Mouse (Mus musculus) embryo, embryonic 11 days (tissue): ENCODE measurements at regions not wholly inside any gene's neighbourhood (a gene's known extent, or its start where the extent isn't known, plus 50 kb on each side); places are given as distances from the start of the nearest gene placed in this dataset.
A peak's percentile ranks its signal among the peaks of the same experiment; 100 is the strongest.

Experiments used
- DNase-seq: peaks from one replicate; pipeline ENCODE4 v3.0.0-alpha.2; 2015

DNA sequence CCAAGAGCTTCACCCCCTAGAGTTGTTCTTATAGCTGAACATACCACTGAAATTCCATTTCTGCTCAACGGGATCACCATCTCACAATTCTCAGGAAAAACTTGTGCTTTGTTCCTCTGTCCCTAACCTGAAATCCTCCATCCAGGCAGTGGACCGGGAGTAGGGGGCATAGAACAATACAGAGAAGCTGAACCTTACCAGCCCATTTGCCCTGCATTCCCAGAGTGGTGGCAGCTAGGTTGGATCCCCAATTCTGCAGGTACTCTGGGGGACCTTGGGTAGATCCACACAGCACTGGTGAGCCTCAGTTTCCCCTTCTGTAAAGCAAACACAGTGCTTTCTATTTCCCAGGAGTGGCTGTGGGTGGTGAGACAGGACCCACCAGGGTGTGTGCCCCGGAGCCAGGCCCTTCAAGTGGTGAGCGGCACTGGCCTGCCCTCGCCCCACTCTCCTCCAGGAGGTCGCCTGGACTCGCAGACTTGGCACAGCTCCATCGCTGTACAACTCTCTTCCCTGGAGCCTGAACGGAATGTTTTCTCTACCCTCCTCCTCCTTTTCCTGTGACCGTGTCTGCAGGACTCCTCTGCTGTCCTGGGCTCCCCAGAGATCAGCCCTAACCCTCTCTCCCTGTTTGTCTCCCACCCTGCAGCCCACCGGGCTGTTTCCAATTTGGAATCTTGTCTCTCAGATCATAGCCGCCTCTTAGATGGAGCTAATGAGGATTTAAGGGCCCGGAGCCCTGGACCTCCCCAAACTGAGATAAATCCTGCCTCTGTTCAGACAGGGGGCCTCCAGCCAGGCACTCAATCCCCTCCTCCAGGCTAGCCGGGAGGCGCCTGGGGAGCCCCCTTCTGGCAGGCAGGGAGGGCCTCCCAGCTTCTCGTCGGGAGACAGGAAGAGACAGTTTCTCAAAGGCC, 52.3 kb upstream of the Cux1 start:
- peak; percentile 73 for DNase-seq

DNA sequence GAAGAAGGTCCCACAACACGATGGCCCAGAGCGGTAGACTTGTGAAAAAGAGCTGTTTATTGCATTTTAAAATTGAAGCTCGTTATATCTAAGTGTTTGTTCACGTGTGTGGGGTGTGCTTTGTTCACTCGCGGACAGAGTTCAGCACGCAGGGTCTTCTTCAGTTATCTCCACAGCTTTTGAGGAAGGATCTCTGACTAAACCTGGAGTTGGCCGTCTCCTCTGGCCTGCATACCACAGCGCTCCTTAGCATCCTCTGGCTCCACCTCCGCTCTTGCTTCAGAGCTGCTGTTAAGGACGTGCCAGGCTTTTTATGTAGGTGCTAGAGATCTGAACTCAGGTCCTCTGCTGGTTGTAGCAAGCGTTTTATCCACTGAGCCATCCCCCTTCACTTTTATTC, 52.9 kb upstream of the Cux1 start:
- no peak for DNase-seq

DNA sequence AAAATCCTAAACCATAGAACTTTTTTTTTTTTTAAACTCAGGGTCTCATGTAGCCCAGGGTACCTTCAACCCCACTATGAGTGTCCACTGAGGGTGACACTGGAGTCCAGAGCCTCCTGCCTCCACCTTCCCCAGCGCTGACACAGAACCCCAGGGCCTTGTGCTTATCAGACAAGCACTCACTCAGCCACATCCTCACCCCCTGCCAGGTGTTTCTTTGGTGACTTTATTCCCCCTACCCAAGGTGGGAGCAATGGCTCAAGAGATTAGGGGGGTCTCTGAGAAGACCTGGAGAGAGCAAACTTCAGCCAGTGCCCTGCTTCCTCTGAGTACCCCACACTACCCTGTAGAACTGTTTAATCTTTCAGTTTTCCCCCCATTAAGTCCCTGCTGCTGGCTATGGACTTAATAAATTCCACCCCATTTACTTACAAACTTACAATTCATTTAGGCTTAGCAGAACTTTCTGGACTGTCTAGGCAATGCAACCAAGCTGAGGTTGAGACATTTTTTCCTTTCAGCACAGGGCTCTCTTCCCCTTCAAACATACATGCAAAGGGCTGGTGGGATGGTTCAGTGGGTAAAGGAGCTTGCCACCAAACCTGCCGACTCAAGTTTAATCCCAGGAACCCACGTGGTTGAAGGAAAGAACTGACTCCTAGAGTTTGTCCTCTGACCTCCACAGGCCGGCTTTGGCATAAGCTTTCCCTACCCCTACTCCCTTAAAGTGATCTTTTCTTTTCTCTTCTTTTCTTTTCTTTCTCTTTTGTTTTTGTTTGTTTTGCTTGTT, 54.2 kb upstream of the Cux1 start:
- no peak for DNase-seq

DNA sequence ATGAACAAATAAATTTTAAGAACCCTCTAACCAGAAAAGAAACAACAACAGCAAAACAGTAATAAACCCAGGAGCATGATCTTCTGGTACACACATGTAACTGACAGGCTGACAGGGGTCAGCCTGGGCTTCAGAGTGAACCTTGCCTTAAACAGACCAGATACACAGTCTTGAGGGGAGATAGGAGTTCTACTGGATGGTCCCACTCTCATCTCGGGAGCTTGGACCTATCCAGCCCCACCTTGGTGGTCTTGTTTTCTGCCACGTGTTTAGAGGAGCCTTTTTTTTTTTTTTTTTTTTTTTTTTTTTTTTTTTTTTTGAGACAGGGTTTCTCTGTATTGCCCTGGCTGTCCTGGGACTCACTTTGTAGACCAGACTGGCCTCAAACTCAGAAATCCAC, 54.9 kb upstream of the Cux1 start:
- no peak for DNase-seq

DNA sequence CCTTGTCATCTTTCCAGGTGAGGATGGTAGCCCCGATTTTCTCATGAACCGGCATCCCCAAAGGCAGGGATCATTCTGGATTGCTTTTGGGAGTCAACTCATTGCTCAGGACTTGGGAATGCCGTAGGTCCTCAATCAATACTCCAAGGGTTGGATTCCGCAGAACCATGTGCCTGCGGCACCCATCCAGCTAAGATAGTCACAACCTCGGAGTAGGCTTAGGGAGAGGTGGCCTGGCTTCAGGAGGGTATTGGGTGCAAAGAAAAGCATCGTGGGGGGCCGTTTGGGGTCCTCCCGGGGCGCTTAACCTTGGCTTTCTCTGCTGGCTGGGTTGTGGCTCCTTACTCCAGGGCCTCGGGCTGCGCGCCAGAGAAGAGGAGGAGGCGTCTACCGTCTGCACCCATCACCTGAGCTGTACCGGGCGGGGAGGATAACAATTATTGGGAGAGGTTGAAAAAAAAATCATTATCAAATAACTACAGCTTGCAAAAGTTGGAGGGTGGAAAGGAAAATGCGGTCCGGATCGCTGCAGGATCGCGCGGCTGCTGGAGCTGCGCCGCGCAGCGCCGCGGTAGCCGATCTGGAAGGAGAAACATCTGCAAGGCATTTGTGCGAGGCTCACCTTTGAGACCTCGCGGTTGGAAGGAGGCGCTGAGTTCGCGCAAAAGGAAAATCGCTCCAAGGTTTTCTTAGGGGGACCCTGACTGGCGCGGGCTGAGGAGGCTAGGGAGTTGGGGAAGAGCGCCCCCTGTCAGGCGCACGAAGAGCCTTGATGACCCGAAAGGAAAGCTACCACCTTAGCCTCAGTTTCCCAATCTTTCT, 55.6 kb upstream of the Cux1 start:
- DNase-seq, result peak; percentile 93

DNA sequence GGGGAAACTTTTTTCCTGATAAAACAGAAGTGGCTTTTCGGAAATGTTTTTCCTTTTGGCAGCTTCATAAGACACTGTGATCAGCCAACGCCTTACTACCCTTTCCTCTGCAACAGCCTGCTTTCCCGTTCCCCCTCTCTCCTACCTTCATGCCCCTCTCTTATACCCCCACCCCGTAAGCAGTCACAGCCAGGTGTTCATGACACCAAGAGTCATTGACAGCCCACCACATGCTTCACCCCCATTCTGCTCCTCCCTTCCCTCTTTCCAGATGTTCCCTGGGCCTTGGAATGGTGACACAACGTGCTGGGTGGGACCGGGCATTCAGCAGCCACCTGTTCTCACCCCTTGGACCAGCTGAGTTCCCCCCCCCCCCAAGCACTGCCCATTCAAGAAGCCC, 56.5 kb upstream of the Cux1 start:
- no peak for DNase-seq

DNA sequence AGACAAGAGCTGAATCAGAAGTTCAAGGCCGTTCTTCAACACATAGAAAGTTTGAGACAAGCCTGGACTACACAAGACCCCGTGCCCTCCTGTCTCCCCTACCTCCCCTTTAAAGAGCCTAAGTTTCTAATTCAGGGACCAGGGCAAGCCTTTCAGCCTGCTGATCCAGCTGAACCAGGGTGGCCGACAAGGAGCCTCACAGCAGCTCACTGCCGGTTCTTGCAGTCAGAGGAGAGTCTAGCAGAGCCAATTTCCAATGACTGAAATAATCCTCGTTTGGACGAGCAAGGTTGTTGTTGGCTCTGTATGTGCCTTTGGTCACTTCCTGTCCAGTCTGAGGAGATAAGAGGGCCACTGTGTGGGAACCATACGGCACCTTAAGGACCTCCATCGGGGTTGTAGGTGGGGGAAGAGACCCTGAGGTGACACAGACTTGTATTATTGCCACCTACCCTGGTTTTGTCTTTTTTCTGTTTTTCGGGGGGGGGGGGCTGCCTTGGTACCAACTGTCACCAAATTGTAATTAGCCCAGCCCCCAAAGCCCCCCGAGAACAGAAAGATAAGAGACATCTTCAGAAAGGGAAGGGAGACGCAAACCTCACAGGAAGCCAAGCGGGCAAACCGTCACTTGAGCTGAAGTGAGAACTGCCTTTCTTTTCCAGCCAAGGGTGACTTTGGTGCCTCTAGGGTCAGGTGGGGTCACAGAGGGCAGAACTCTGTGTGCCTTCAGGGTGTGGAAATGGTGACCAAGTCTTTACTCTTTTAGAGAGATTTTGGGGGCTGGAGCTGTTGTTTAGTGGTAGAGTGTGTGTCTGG, 58.1 kb upstream of the Cux1 start:
- no peak for DNase-seq

DNA sequence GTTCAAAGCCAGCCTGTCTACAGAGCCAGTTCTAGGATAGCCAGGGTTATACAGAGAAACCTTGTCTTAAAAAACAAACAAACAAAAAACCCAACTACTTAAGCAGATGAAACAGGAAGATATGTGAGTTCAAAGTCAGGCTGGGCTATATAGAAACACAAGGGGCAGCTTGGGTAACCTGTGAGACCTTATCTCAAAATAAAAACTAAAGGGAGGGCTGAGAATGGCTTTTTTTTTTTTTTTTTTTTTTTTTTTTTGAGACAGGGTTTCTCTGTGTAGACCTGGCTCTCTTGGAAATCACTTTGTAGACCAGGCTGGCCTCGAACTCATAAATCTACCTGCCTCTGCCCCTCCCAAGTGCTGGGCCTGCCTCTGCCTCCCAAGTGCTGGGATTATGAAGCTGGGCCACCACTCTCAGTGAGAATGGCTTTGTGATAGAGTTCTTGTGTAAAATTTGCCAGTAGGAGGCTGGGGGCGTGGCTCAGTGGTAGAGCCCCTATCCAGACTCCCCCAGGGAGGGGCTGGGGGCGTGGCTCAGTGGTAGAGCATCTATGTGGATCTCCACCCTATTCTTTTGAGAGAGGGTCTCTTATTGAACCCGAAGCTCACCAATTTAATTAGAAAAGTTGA, 59.0 kb upstream of the Cux1 start:
- no peak for DNase-seq

DNA sequence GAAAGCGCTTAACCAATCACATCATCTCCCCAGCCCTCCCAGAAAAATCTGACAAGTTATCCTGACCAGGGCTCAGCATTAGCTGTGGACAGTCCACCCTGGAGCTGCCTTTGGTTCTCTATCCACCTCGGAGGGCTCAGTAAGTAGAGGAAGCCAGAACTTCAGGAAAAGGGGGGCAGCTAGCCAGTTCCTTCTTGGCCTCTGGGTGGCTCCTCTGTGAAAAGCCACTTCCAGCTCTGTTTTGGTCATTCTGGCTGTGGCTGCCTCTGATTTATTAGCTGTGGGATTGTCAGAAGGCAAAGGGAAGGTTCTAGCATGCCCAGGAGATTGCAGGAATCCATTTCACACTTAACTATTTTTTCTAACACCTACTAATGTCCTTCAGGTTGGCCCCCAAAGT, 59.6 kb upstream of the Cux1 start:
- no peak for DNase-seq

DNA sequence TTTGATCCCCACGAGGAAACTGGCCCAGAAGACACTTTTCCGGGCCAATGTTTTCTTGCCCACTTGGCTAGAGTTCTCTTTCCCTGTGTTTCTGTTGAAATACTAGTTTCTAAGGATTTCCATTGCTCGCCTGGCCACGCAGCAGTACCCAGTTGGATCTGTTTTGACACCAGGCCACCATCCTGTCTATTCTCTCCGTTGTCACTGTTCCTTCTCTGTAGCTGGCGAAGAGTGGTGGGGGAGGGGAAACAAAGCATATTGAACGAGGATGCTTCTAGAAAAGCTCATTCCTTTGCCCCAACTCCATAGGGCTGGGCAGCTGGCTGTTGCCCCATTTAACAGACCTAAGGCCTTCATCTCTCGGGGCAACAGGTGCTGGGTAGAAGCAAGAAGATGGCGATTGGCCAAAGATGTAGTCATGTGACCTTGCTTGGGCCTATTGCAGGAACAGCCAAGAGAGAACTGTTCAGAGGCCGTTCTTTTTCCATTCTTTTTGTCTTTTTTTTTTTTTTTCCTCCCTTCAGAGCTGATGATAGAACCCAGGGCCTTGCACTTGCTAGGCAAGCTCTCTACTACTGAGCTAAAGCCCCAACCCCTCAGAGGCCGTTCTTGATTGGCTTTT, 60.5 kb upstream of the Cux1 start:
- no peak for DNase-seq

DNA sequence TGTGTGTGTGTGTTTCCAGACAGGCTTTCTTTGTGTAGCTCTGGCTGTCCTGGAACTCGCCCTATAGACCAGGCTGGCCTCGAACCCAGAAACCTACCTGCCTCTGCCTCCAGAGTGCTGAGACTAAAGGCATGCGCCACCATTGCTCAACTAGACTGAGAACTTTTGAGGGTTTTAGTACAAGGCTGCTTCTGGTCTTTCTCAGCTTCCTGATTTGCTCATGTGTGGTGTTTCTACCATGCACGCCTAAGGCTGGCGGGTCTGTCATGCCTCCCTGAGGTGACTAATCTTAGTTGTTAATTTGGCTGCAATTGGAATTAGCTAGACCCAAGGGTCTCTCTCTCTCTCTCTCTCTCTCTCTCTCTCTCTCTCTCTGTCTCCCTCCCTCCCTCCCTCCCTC, 61.2 kb upstream of the Cux1 start:
- DNase-seq, result no peak

DNA sequence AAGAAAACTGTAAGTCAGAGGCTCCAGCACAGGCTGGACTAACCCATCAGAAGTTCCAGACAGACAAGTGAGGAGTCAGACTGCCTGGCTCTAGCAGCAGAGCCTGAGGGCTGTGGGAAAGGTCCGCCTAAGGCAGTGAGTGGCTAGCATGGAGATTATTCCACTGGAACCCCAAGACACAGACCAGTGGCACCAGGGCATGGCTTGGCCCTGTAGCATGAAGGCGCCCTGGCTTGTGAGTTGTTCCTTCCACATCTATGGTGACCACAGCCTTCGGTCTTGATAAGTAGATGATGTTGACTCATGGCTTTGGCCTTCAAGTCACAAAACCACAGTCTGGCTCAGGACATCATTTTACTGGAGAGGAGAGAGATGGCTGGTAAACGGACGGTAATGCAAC, 60.7 kb upstream of the Myl10 start:
- no peak for DNase-seq

DNA sequence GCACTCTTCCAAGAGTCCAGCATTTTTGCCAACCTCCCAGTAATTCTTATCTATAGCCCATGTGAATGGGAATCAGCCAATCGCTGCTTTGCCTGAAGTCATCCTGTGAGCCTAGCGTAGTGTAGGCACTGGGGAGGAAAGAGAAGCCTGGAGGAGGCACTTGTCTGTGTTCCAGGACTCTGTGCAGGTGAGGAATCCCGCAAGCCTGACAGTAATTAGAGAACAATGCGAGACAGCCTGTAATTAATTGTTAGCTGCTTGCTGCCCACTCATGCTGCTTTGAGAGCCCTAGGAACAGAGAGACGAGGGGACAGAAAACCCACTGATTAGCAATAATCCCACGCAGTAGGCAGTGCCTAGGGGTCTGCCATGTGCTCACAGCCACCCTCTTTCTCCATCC, 59.0 kb upstream of the Myl10 start:
- DNase-seq, result no peak

DNA sequence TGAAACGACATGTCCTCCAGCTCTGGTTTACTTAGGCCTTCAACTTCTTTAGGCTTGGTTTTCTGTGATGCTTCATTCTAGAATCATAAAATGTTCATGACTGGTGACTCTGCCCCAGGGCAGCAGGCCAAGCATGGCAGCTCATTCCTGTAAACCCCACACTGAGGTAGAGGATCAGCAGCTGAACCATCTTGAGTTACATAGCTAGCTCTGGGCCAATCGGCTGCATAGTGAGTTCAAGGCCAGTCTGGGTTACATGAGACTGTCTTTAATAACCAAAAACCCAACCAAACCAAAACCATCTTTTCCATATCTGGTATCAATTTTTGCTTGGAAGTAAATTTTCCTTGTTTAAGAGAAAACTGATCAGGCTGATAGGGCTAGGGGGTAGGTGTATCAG, 57.8 kb upstream of the Myl10 start:
- no peak for DNase-seq

DNA sequence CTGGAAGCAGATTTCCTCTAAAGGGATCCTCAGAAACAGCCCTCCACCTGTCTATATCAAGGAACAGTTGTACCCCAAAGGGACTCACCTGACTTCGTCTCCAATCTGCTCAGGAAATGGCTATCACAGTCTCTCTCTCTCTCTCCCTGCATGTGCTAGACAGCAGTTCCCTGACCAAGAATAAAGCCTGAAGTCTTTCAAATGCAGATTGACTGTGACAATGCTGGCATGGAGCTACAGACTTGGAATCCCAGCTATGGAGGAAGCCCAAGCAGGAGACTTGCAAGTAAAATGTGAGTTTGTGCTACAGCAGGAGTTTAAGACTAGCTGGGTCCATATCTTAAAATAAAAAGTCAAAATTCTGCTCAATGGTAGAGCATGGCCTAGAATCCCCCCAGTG, 56.5 kb upstream of the Myl10 start:
- DNase-seq, result no peak

DNA sequence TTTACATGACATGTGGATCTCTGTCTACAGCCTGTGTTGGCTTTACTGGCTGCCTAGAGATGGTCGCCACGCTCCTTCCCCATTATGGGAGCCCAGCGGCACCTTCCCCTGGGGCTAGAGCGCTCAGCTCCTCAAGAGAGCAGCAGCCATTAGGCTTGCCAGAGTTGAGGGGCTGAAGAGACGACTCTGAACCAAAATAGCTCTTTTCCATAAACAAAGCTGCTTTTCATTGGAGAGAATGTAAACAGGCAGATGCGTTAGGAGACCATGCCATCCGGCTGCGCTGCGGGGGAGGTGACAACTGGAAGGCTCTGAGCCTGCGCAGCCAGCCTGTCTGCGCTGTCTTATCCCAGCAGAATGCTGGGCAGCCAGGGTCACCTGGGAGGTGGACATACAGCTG, 55.1 kb upstream of the Myl10 start:
- DNase-seq, result no peak

DNA sequence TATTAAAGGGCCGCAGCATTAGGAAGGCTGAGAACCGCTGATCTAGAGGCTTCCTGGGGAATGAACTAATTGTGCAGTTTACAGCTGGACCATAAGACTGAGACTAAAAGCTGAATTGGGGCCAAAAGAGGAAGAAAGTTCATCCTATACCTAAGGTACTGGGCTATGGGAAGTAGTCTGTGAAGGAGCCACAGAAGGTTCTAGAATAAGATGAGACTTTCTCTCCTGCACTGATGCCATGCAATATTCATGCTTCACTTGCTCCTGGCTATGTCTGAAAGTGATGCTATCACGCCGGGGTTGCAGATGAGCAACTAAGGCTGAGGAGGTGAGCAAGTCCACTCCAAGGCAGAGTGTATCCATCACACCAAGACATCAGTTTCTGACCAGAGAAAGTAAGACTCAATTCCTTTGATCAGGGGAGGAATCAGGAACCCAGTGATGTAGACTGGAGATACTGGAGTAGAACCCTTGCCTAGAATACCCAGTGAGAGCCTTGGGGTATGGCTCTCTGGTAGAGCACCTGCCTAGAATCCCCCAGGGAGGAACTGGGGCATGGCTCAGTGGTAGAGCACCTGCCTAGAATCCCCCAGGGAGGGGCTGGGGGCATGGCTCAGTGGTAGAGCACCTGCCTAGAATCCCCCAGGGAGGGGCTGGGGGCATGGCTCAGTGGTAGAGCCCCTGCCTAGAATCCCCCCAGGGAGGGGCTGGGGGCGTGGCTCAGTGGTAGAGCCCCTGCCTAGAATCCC, 51.9 kb upstream of the Myl10 start:
- DNase-seq, result no peak

DNA sequence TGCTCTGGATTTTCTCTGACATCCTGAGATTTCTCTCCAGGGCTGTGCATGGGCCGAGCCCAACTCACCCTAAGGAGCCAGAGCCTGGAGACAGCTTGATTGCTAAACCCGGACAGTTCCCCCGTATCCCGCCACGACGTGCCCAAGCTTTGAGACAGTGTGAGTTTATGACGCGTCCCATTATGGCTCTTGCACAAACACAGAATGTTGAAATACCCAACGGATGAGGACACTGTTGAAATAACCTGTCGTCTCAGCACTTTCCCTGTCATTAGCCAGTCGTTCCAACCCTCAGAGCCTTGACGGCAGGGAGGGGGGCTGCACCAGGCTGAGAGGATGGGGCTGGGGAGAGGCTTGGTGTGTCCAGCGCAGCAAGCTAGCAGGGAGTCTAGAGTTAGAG, 50.7 kb upstream of the Myl10 start:
- no peak for DNase-seq
